Mouse (Mus musculus): Measurements from ENCODE around the gene Ift122.

- no peak for TF ChIP-seq POLR2A (IDR thresholded peaks at IDR 0.05; ENCODE audit: low read depth, low read length)
- TF ChIP-seq CTCF (IDR thresholded peaks at IDR 0.05; ENCODE audit: extremely low read depth, insufficient read length, insufficient replicate concordance, low read depth, low read length), result no peak
These were observed 56.7 kb downstream of the Ift122 start for GRCm38 (mm10) chr6:115909940-115910339.

Measured in small intestine, adult 2 months (tissue).